16 mouse cellular contexts compared by ENCODE assay signal in genomic region chr15:32427188-32427924, GRCm38 (mm10).
DNase-seq lines count a peak whose midpoint lies in the region; ATAC-seq lines count a peak whose summit lies in the region.
"Had no signal": no experiment of that assay in that cellular context is flagged by ENCODE, and none has a peak within 500 bp of the region (broad histone marks: within the 10 kb centered on the region; RNA-seq: fewer than 3 reads in every experiment).

No protein-coding gene starts in this region.

- H3K27me3 ChIP-seq in neural tube, embryonic 11.5 days (ENCODE audit: control insufficient read depth, insufficient read depth, low read length): no peaks in the 10 kb centered on the region
- H3K27me3 ChIP-seq in hindbrain, embryonic 12.5 days: no peaks in the 10 kb centered on the region
- H3K27me3 ChIP-seq in midbrain, embryonic 15.5 days (replicated peaks): no peaks in the 10 kb centered on the region
- no peaks in the 10 kb centered on the region for H3K27me3 ChIP-seq in intestine, embryonic 16.5 days (replicated peaks; ENCODE audit: control insufficient read depth, insufficient read depth, low read length)
- H3K27me3 ChIP-seq: kidney, embryonic 15.5 days; limb, embryonic 13.5 days; liver, embryonic 15.5 days had no signal

- WGBS in neural tube, embryonic 11.5 days: 61% methylated on average over 7 of the region's 7 CpGs
- WGBS in hindbrain, embryonic 12.5 days: 59% methylated on average over 7 of the region's 7 CpGs
- 69% methylated on average over 7 of the region's 7 CpGs for WGBS in midbrain, embryonic 15.5 days
- 76% methylated on average over 7 of the region's 7 CpGs for WGBS in intestine, embryonic 16.5 days

- no peak overlapping the region for H3K9ac ChIP-seq in neural tube, embryonic 11.5 days (ENCODE audit: low read length)
- no peak overlapping the region for H3K9ac ChIP-seq in hindbrain, embryonic 12.5 days
- H3K9ac ChIP-seq in midbrain, embryonic 15.5 days: no peak overlapping the region
- no peak overlapping the region for H3K9ac ChIP-seq in intestine, embryonic 16.5 days (ENCODE audit: low read depth, low read length)
- H3K9ac ChIP-seq: kidney, embryonic 15.5 days; limb, embryonic 13.5 days; liver, embryonic 15.5 days had no signal

- no peaks in the 10 kb centered on the region for H3K36me3 ChIP-seq in neural tube, embryonic 11.5 days (ENCODE audit: control insufficient read depth, insufficient read depth, low read length)
- no peaks in the 10 kb centered on the region for H3K36me3 ChIP-seq in hindbrain, embryonic 12.5 days
- no peaks in the 10 kb centered on the region for H3K36me3 ChIP-seq in midbrain, embryonic 15.5 days (replicated peaks)
- no peaks in the 10 kb centered on the region for H3K36me3 ChIP-seq in intestine, embryonic 16.5 days (ENCODE audit: control insufficient read depth, insufficient read depth, low read length)
- H3K36me3 ChIP-seq: kidney, embryonic 15.5 days; limb, embryonic 13.5 days; liver, embryonic 15.5 days had no signal

- no peaks in the 10 kb centered on the region for H3K9me3 ChIP-seq in neural tube, embryonic 11.5 days (ENCODE audit: control insufficient read depth, low read length)
- H3K9me3 ChIP-seq in hindbrain, embryonic 12.5 days (replicated peaks): no peaks in the 10 kb centered on the region
- H3K9me3 ChIP-seq in midbrain, embryonic 15.5 days: no peaks in the 10 kb centered on the region
- H3K9me3 ChIP-seq in intestine, embryonic 16.5 days (ENCODE audit: control insufficient read depth, low read length): no peaks in the 10 kb centered on the region
- H3K9me3 ChIP-seq: kidney, embryonic 15.5 days; limb, embryonic 13.5 days; liver, embryonic 15.5 days had no signal

- H3K4me3 ChIP-seq in neural tube, embryonic 11.5 days (ENCODE audit: low read depth, low read length): no peak overlapping the region
- no peak overlapping the region for H3K4me3 ChIP-seq in hindbrain, embryonic 12.5 days
- H3K4me3 ChIP-seq in midbrain, embryonic 15.5 days: no peak overlapping the region
- no peak overlapping the region for H3K4me3 ChIP-seq in intestine, embryonic 16.5 days (ENCODE audit: low read length)
- H3K4me3 ChIP-seq: kidney, embryonic 15.5 days; left cerebral cortex, adult 2 months; limb, embryonic 13.5 days; liver, embryonic 15.5 days had no signal

- no peak for DNase-seq in neural tube, embryonic 11.5 days (ENCODE audit: low spot score)
- no peak for DNase-seq in neural tube, embryonic 10.5 days (ENCODE audit: extremely low spot score, low spot score)
- no peak for DNase-seq in frontal cortex, postnatal 36 days (ENCODE audit: low spot score in 2 of 2)
- no peak for DNase-seq in layer of hippocampus, postnatal 25 days (ENCODE audit: extremely low spot score in 1 of 2, low spot score in 1 of 2)
- DNase-seq: adrenal gland, postnatal 36 days; cerebellum, postnatal 36 days; gastrocnemius, postnatal 14 days; heart, postnatal 10 days; right cerebral cortex, postnatal 14 days had no signal

- no peak overlapping the region for H3K27ac ChIP-seq in neural tube, embryonic 11.5 days (ENCODE audit: low read depth, low read length)
- H3K27ac ChIP-seq in hindbrain, embryonic 12.5 days: no peak overlapping the region
- no peak overlapping the region for H3K27ac ChIP-seq in midbrain, embryonic 15.5 days
- no peak overlapping the region for H3K27ac ChIP-seq in intestine, embryonic 16.5 days (ENCODE audit: low read length)
- H3K27ac ChIP-seq: kidney, embryonic 15.5 days; left cerebral cortex, adult 2 months; limb, embryonic 13.5 days; liver, embryonic 15.5 days had no signal

- peak; percentile 69; the same call in 1 of the 2 replicates for ATAC-seq in neural tube, embryonic 11.5 days (ENCODE audit: insufficient read depth, low FRiP score, low TSS enrichment)
- ATAC-seq in hindbrain, embryonic 12.5 days (ENCODE audit: low FRiP score): peak; percentile 76
- peak; percentile 70 for ATAC-seq in midbrain, embryonic 15.5 days (replicated peaks)
- ATAC-seq in intestine, embryonic 16.5 days: no peak

- H3K4me2 ChIP-seq in neural tube, embryonic 11.5 days (ENCODE audit: low read depth): no peak overlapping the region
- H3K4me2 ChIP-seq in hindbrain, embryonic 12.5 days (replicated peaks): no peak overlapping the region
- H3K4me2 ChIP-seq in midbrain, embryonic 15.5 days: no peak overlapping the region
- no peak overlapping the region for H3K4me2 ChIP-seq in intestine, embryonic 16.5 days (ENCODE audit: low read depth, low read length)
- H3K4me2 ChIP-seq: kidney, embryonic 15.5 days; limb, embryonic 13.5 days; liver, embryonic 15.5 days had no signal

- peaks cover 5% of the 10 kb centered on the region; the same call in 1 of the 2 replicates for H3K4me1 ChIP-seq in neural tube, embryonic 11.5 days (ENCODE audit: control insufficient read depth, insufficient read depth, low read length)
- H3K4me1 ChIP-seq in hindbrain, embryonic 12.5 days: peaks cover 4% of the 10 kb centered on the region; the same call in 1 of the 2 replicates
- no peaks in the 10 kb centered on the region for H3K4me1 ChIP-seq in midbrain, embryonic 15.5 days
- H3K4me1 ChIP-seq in intestine, embryonic 16.5 days (ENCODE audit: control insufficient read depth, insufficient read depth, low read length): no peaks in the 10 kb centered on the region
- H3K4me1 ChIP-seq: kidney, embryonic 15.5 days; liver, embryonic 15.5 days had no signal
